Mouse (Mus musculus): Measurements from ENCODE around the gene Pdk4.

Gene Pdk4

GRCm38 (mm10) chr6:5444331-5444898 lies 51.7 kb downstream of the Pdk4 start:
- DNase-seq (ENCODE audit: low read depth), result no peak

- no peak for DNase-seq (ENCODE audit: low read depth)
Observed at GRCm38 (mm10) chr6:5443104-5443863, 52.8 kb downstream of the Pdk4 start.

- DNase-seq (ENCODE audit: low read depth), result peak; percentile 50
Observed at GRCm38 (mm10) chr6:5442316-5443085, 53.6 kb downstream of the Pdk4 start.

GRCm38 (mm10) chr6:5441221-5441620 lies 54.9 kb downstream of the Pdk4 start:
- no peak for DNase-seq (ENCODE audit: low read depth)

DNA sequence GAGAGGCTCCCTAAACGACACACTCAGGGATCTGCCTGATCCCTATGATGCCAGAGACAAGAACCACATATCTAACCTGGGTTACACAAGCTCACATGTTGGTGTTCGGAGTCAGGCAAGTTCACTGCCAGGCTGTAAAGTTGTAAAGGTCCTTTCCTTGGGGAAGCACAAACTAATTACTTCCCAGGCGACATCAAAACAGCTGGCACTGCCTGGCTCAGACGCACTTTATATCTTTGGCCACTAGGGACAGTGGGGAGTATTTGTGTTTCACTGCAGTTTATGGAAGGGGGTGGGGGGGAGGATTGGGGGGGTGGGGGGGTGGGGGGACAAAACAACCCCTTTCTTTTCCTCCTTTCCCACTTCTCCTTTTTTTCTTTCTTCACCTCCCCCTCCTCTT lies 58.4 kb downstream of the Pdk4 start:
- DNase-seq (ENCODE audit: low read depth), result no peak

GRCm38 (mm10) chr6:5433887-5434286 lies 62.2 kb downstream of the Pdk4 start:
- DNase-seq (ENCODE audit: low read depth), result no peak

Measured in c-Kit-positive CD71-positive TER-119-negative erythroid progenitor cells, embryonic 14.5 days (primary cell).